Mouse (Mus musculus): ENCODE data around the gene Pin1rt1. TPM values are rescaled to one million over a fixed set of nuclear protein-coding genes. Genes with fewer than 3 reads are reported as not detected.

Gene Pin1rt1
- not detected for total RNA-seq (2023)

DNA sequence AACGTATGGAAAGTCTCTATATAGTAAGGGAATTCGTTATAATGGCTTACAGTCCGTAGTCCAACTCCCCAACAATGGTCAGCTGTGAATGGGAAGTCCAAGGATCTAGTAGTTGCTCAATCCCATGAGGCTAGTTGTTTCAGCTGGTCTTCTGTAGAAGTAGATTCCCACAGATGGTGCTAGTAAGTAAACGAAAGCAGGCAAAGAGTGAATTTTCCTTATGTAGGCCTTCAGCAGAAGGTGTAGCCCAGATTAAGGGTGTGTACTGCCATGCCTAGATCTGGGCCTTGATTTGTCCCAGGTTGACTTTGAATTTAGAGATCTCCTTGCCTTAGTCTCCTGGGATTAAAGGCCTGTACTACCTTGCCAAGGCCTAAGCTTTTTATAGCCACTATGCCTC is at the start of gene Pin1rt1:
Gene Pin1rt1, minus strand, starts transcription at position 101 of the 400 bp plus-strand sequence.

DNA sequence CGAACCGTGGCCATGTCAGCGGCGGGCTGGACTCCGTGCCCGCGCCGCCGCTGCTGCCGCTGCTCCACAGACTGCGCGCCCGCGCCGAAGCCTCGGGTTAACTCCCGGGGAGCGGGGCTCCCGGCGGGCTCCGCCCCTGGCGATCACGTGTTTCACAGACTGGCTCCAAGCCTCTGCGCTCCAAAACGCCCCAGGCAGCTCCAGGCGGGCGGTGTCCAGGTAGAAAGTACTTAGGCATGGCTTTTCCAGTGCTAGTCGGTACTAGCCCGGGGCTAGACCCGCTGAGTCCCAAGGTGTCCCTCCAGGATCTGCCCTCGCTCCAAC is 26.5 kb upstream of the Pin1rt1 start, which contains the start of gene Depdc7:
Gene Depdc7, minus strand, starts transcription at position 138 of the 324 bp plus-strand sequence.

DNA sequence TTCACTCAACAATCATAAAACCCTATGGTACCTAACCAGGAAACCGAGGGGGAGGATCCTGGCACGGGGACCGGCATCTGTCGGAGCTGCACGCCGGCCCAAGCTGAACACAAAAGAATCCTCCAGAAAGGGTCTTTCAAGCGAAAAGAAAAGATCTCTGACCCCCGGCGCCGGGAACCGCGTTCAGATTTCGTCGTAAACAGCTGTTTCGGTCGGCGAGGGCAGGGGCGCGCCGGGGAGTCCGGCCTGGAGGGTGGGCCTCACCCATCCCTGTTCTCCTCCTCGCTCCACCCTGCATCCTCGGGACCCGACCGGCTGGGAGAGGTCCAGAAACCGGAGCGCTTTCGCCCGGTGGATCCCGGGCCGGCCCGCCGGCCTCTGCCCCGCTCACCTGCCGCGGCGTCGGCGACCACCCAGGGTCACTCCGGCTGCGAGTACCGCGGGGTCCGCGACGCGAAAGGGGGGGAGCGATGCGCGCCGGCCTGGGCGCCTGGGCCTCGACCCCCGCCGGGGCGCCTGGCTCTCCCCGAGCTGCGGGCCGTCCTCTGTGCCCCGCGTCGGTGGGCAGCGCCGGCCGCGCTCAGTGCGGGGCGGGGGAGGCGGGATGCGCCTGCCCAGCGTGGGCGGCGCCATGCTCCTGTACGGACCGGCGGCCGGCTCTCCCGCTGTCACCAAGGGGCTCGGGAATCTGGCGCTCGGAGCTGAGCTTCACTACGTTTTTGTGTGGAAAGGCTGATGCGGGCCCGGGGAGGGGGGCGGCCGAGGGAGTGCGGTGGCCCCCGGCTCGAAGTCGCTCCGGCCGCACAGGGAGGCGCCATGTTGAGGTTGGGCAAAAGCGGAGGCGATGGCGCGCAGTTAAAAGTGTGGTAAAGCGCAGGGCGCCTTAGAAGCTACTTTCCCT is 4.3 kb downstream of the Pin1rt1 start, which contains the start of gene Tcp11l1:
Gene Tcp11l1, minus strand, starts transcription at position 585 of the 901 bp plus-strand sequence.

Other genes starting within 250 kb of the Pin1rt1 start
- 10 to 100 TPM; 54.1 to 60.2 TPM for gene Hipk3, start 221.9 kb downstream of the Pin1rt1 start, total RNA-seq (2023)
- gene Cstf3, start 125.9 kb downstream of the Pin1rt1 start, total RNA-seq (2023), result 10 to 100 TPM; 55.0 to 59.5 TPM
- 1 to 10 TPM; 2.8 to 4.0 TPM for gene Tcp11l1, start 4.2 kb downstream of the Pin1rt1 start, total RNA-seq (2023)
- gene Depdc7, start 26.5 kb upstream of the Pin1rt1 start, total RNA-seq (2023), result under 1 TPM; 0.41 to 0.42 TPM
- 10 to 100 TPM; 12.9 to 17.0 TPM for gene Qser1, start 100.4 kb upstream of the Pin1rt1 start, total RNA-seq (2023)
- 1 to 10 TPM; 5.3 to 9.5 TPM for gene Prrg4, start 133.5 kb upstream of the Pin1rt1 start, total RNA-seq (2023)
- not detected for gene Ccdc73, start 151.4 kb upstream of the Pin1rt1 start, total RNA-seq (2023)